Mouse (Mus musculus): Measurements from ENCODE around the gene Nprl2. TPM values are rescaled to one million over a fixed set of nuclear protein-coding genes. Genes with fewer than 3 reads are reported as not detected.

The Nprl2 gene
- polyA plus RNA-seq, 1 experiment from 2014 or later, result 34.8 TPM

- H3K27ac ChIP-seq (ENCODE audit: low read depth), result peak overlapping the region; percentile 66
- H3K36me3 ChIP-seq (ENCODE audit: control insufficient read depth, insufficient read depth, low read length), result peaks cover 36% of the 10 kb centered on the region
- no peaks in the 10 kb centered on the region for H3K9me3 ChIP-seq (ENCODE audit: control insufficient read depth, low read length)
- DNase-seq (ENCODE audit: low spot score), result no peak
- no peak overlapping the region for H3K4me3 ChIP-seq (ENCODE audit: low read depth, low read length)
- H3K4me2 ChIP-seq (ENCODE audit: low read length), result no peak overlapping the region
- WGBS, result 74% methylated on average over 14 of the region's 14 CpGs
- H3K4me1 ChIP-seq (replicated peaks; ENCODE audit: control insufficient read depth, insufficient read depth, low read length), result peaks cover 16% of the 10 kb centered on the region
- peak; percentile 72 for ATAC-seq (replicated peaks; ENCODE audit: low FRiP score, low TSS enrichment, low read depth)
- H3K9ac ChIP-seq (ENCODE audit: low read length), result no peak overlapping the region
- no peaks in the 10 kb centered on the region for H3K27me3 ChIP-seq (replicated peaks; ENCODE audit: control insufficient read depth, insufficient read depth, low read length)
Measured at GRCm38 (mm10) chr9:107575579-107576356, 33.7 kb downstream of the Nprl2 start.

DNA sequence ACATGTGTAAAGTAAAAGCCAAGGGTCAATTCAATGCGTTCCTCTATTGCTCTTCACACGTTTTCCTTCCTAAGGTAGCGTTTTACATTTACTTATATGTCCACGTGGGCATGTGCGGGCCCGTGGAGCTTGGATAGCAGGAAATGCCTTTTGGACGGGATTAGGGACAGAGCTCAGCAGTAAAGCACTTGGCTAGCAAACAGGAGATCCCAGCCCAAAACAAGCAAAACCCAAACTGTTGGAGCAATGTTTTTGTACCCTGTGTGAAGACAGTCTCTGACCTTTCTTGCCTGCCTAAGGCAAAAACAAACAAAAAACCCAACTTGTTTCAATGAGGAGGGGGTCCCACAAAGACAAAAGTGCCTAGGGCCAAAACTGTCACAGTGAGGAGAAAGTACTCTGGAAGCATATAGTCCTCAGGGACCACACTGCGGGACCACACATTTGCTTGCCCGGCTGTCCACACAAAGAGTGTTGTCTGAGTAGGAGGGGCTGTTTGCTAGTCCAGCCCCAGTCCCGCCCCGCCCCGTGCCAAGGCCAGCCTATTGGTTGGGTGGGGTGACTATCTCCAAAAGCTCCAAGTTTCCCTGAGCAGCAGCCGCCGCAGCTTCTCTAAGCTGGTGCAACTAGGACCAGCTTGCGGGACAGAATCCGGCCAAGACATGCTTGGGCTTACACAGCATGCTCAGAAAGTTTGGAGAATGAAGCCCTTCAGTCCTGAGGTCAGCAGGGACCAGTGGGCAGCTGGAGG, 34.5 kb downstream of the Nprl2 start, which contains the start of gene Hyal1:
Gene Hyal1, plus strand, starts transcription at position 571 of the 751 bp plus-strand sequence.
- Histone ChIP-seq H3K9me3 (ENCODE audit: control insufficient read depth, low read length) (no peaks in the 10 kb centered on the region), H3K4me1 (replicated peaks; ENCODE audit: control insufficient read depth, insufficient read depth, low read length) (peaks cover 8% of the 10 kb centered on the region), H3K36me3 (ENCODE audit: control insufficient read depth, insufficient read depth, low read length) (peaks cover 28% of the 10 kb centered on the region), H3K4me3 (ENCODE audit: low read depth, low read length) (peak within 1 kb of the TSS; percentile 28), H3K4me2 (ENCODE audit: low read length) (peak within 1 kb of the TSS; percentile 55), H3K27ac (ENCODE audit: low read depth) (peak within 1 kb of the TSS; percentile 66), H3K27me3 (replicated peaks; ENCODE audit: control insufficient read depth, insufficient read depth, low read length) (no peaks in the 10 kb centered on the region), H3K9ac (ENCODE audit: low read length) (peak within 1 kb of the TSS; percentile 44)
- DNase-seq (ENCODE audit: low spot score), result peak; percentile 86
- 21% methylated on average over 16 of the region's 16 CpGs for WGBS
- ATAC-seq (replicated peaks; ENCODE audit: low FRiP score, low TSS enrichment, low read depth), result peak; percentile 47

DNA sequence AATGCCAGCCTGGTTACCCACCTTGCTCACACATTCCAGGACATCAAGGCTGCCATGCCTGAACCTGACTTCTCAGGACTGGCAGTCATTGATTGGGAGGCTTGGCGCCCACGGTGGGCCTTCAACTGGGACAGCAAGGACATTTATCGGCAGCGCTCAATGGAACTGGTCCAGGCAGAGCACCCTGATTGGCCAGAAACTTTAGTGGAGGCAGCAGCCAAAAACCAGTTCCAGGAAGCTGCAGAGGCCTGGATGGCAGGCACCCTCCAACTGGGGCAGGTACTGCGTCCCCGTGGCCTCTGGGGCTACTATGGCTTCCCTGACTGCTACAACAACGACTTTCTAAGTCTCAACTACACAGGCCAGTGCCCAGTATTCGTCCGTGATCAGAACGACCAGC, 35.8 kb downstream of the Nprl2 start:
- Histone ChIP-seq H3K27me3 (replicated peaks; ENCODE audit: control insufficient read depth, insufficient read depth, low read length) (no peaks in the 10 kb centered on the region), H3K4me3 (ENCODE audit: low read depth, low read length) (no peak overlapping the region), H3K36me3 (ENCODE audit: control insufficient read depth, insufficient read depth, low read length) (peaks cover 16% of the 10 kb centered on the region), H3K9ac (ENCODE audit: low read length) (no peak overlapping the region), H3K4me1 (replicated peaks; ENCODE audit: control insufficient read depth, insufficient read depth, low read length) (peaks cover 7% of the 10 kb centered on the region), H3K4me2 (ENCODE audit: low read length) (0 out of 2 replicates have a peak overlapping the region, but pooled peaks have one; percentile 7), H3K27ac (ENCODE audit: low read depth) (no peak overlapping the region), H3K9me3 (ENCODE audit: control insufficient read depth, low read length) (no peaks in the 10 kb centered on the region)
- DNase-seq (ENCODE audit: low spot score) (no peak), ATAC-seq (replicated peaks; ENCODE audit: low FRiP score, low TSS enrichment, low read depth) (no peak)
- 96% methylated on average over 10 of the region's 10 CpGs for WGBS

- no peaks in the 10 kb centered on the region for H3K27me3 ChIP-seq (replicated peaks; ENCODE audit: control insufficient read depth, insufficient read depth, low read length)
Measured at GRCm38 (mm10) chr9:107578587-107578986, 36.6 kb downstream of the Nprl2 start, which contains the start of gene Naa80. TSS of gene Naa80 (plus strand) at chr9:107578887.

GRCm38 (mm10) chr9:107579023-107579900, 37.2 kb downstream of the Nprl2 start:
- ATAC-seq (replicated peaks; ENCODE audit: low FRiP score, low TSS enrichment, low read depth) (no peak), DNase-seq (ENCODE audit: low spot score) (no peak)
- no peak overlapping the region for H3K4me3 ChIP-seq (ENCODE audit: low read depth, low read length)
- H3K9me3 ChIP-seq (ENCODE audit: control insufficient read depth, low read length), result no peaks in the 10 kb centered on the region
- H3K4me1 ChIP-seq (replicated peaks; ENCODE audit: control insufficient read depth, insufficient read depth, low read length), result peaks cover 7% of the 10 kb centered on the region
- peaks cover 10% of the 10 kb centered on the region; the same call in 1 of the 2 replicates for H3K36me3 ChIP-seq (ENCODE audit: control insufficient read depth, insufficient read depth, low read length)
- H3K4me2 ChIP-seq (ENCODE audit: low read length), result no peak overlapping the region
- no peak overlapping the region for H3K9ac ChIP-seq (ENCODE audit: low read length)
- WGBS, result 95% methylated on average over 14 of the region's 14 CpGs
- H3K27me3 ChIP-seq (replicated peaks; ENCODE audit: control insufficient read depth, insufficient read depth, low read length), result no peaks in the 10 kb centered on the region
- no peak overlapping the region for H3K27ac ChIP-seq (ENCODE audit: low read depth)

More at GRCm38 (mm10) chr9:107578587-107578986, 36.6 kb downstream of the Nprl2 start, which contains the start of gene Naa80:
- H3K4me1 ChIP-seq (replicated peaks; ENCODE audit: control insufficient read depth, insufficient read depth, low read length), result peaks cover 7% of the 10 kb centered on the region
- H3K4me3 ChIP-seq (ENCODE audit: low read depth, low read length), result no peak within 1 kb of the TSS
- ATAC-seq (replicated peaks; ENCODE audit: low FRiP score, low TSS enrichment, low read depth), result no peak
- H3K27ac ChIP-seq (ENCODE audit: low read depth), result no peak within 1 kb of the TSS
- H3K9ac ChIP-seq (ENCODE audit: low read length), result no peak within 1 kb of the TSS
- 75% methylated on average over 3 of the region's 3 CpGs for WGBS
- no peaks in the 10 kb centered on the region for H3K9me3 ChIP-seq (ENCODE audit: control insufficient read depth, low read length)
- H3K36me3 ChIP-seq (ENCODE audit: control insufficient read depth, insufficient read depth, low read length), result peaks cover 14% of the 10 kb centered on the region
- DNase-seq (ENCODE audit: low spot score), result no peak
- H3K4me2 ChIP-seq (ENCODE audit: low read length), result 0 out of 2 replicates have a peak within 1 kb of the TSS, but pooled peaks have one; percentile 7

- ATAC-seq (replicated peaks; ENCODE audit: low FRiP score, low TSS enrichment, low read depth) (peak; percentile 62), DNase-seq (ENCODE audit: low spot score) (peak; percentile 88)
- H3K9ac ChIP-seq (ENCODE audit: low read length), result peak within 1 kb of the TSS; percentile 67
- peaks cover 7% of the 10 kb centered on the region for H3K4me1 ChIP-seq (replicated peaks; ENCODE audit: control insufficient read depth, insufficient read depth, low read length)
- H3K9me3 ChIP-seq (ENCODE audit: control insufficient read depth, low read length), result no peaks in the 10 kb centered on the region
- H3K27ac ChIP-seq (ENCODE audit: low read depth), result peak within 1 kb of the TSS; percentile 91
- H3K27me3 ChIP-seq (replicated peaks; ENCODE audit: control insufficient read depth, insufficient read depth, low read length), result no peaks in the 10 kb centered on the region
- under 1% methylated on average over 32 of the region's 32 CpGs for WGBS
- peaks cover 6% of the 10 kb centered on the region; the same call in 1 of the 2 replicates for H3K36me3 ChIP-seq (ENCODE audit: control insufficient read depth, insufficient read depth, low read length)
- peak within 1 kb of the TSS; percentile 77 for H3K4me2 ChIP-seq (ENCODE audit: low read length)
- peak within 1 kb of the TSS; percentile 58 for H3K4me3 ChIP-seq (ENCODE audit: low read depth, low read length)
Measured at GRCm38 (mm10) chr9:107580501-107581317, 38.7 kb downstream of the Nprl2 start, which contains the start of gene Hyal3. TSS of gene Hyal3 (plus strand) at chr9:107580818.

DNA sequence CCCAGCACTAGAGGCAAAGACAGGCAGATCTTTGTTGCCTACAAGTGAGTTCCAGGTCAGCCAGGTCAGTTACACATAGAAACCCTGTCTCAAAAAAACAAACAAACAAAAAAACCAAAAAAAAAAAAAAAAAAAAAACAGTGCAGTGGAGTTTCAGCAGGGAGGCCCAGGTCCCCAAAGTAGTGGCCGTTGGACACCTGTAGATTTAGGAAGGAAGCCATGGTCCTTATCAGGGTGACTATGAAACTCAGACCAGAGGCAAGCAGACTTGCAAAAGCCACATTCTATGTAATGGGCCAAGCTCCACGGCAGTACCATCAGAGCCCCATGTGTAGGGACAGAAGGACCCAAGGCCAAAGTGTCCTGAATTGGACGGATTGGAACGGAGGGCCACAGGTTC, 39.6 kb downstream of the Nprl2 start:
- no peak for DNase-seq (ENCODE audit: low spot score)
- Histone ChIP-seq H3K4me2 (ENCODE audit: low read length) (peak overlapping the region; percentile 77), H3K4me3 (ENCODE audit: low read depth, low read length) (peak overlapping the region; percentile 58), H3K9me3 (ENCODE audit: control insufficient read depth, low read length) (no peaks in the 10 kb centered on the region), H3K27ac (ENCODE audit: low read depth) (no peak overlapping the region), H3K4me1 (replicated peaks; ENCODE audit: control insufficient read depth, insufficient read depth, low read length) (peaks cover 7% of the 10 kb centered on the region), H3K27me3 (replicated peaks; ENCODE audit: control insufficient read depth, insufficient read depth, low read length) (no peaks in the 10 kb centered on the region), H3K36me3 (ENCODE audit: control insufficient read depth, insufficient read depth, low read length) (peaks cover 6% of the 10 kb centered on the region; the same call in 1 of the 2 replicates), H3K9ac (ENCODE audit: low read length) (peak overlapping the region; percentile 67)
- WGBS, result 69% methylated on average over 4 of the region's 4 CpGs
- ATAC-seq (replicated peaks; ENCODE audit: low FRiP score, low TSS enrichment, low read depth), result no peak
